Mouse (Mus musculus): ENCODE measurements around the gene Serbp1. TPM values are rescaled to one million over a fixed set of nuclear protein-coding genes. Genes with fewer than 3 reads are reported as not detected.

Gene Serbp1
- total and polyA plus RNA-seq, 2 experiments from 2014 or later = 143 to 245 TPM

- ATAC-seq (ENCODE audit: insufficient read depth, low read depth) = no peak
Observed at GRCm38 (mm10) chr6:67268245-67268612, 30.3 kb downstream of the Serbp1 start.

GRCm38 (mm10) chr6:67268983-67269382, 31.0 kb downstream of the Serbp1 start:
- H3K4me1 ChIP-seq (ENCODE audit: control insufficient read depth, insufficient read depth) = peaks cover 4% of the 10 kb centered on the region; the same call in 1 of the 2 replicates
- ATAC-seq (ENCODE audit: insufficient read depth, low read depth) = no peak
- peaks cover 16% of the 10 kb centered on the region for H3K36me3 ChIP-seq (replicated peaks; ENCODE audit: control insufficient read depth, insufficient read depth, low read length)
- TF ChIP-seq CTCF (IDR thresholded peaks at IDR 0.05; ENCODE audit: low read depth) (no peak), EP300 (IDR thresholded peaks at IDR 0.05; ENCODE audit: low read depth) (no peak)
- no peaks in the 10 kb centered on the region for H3K9me3 ChIP-seq (replicated peaks; ENCODE audit: control insufficient read depth, low read length)
- H3K9ac ChIP-seq (replicated peaks; ENCODE audit: low read depth, low read length) = 0 out of 2 replicates have a peak overlapping the region, but pooled peaks have one; percentile 26
- peak overlapping the region; percentile 66 for H3K4me2 ChIP-seq (ENCODE audit: low read depth, low read length)
- peak overlapping the region; percentile 96 for H3K4me3 ChIP-seq (ENCODE audit: low read depth, low read length)
- no peak overlapping the region for H3K27ac ChIP-seq (ENCODE audit: low read depth)
- DNase-seq (ENCODE audit: low spot score) = no peak
- no peaks in the 10 kb centered on the region for H3K27me3 ChIP-seq (ENCODE audit: control insufficient read depth, insufficient read depth, low read length)
- WGBS = 6% methylated on average over 1 of the region's 1 CpGs

More at GRCm38 (mm10) chr6:67268245-67268612, 30.3 kb downstream of the Serbp1 start:
- Histone ChIP-seq H3K4me2 (ENCODE audit: low read depth, low read length) (peak overlapping the region; percentile 66), H3K27ac (ENCODE audit: low read depth) (no peak overlapping the region), H3K27me3 (ENCODE audit: control insufficient read depth, insufficient read depth, low read length) (no peaks in the 10 kb centered on the region), H3K4me1 (ENCODE audit: control insufficient read depth, insufficient read depth) (peaks cover 4% of the 10 kb centered on the region; the same call in 1 of the 2 replicates), H3K9ac (replicated peaks; ENCODE audit: low read depth, low read length) (peak overlapping the region; percentile 98), H3K36me3 (replicated peaks; ENCODE audit: control insufficient read depth, insufficient read depth, low read length) (peaks cover 11% of the 10 kb centered on the region), H3K9me3 (replicated peaks; ENCODE audit: control insufficient read depth, low read length) (no peaks in the 10 kb centered on the region), H3K4me3 (ENCODE audit: low read depth, low read length) (peak overlapping the region; percentile 96)
- no peak for DNase-seq (ENCODE audit: low spot score)
- WGBS = 0% methylated on average over 2 of the region's 2 CpGs
- no peak for TF ChIP-seq CTCF (IDR thresholded peaks at IDR 0.05; ENCODE audit: low read depth)
- no peak for TF ChIP-seq EP300 (IDR thresholded peaks at IDR 0.05; ENCODE audit: low read depth)

- DNase-seq (ENCODE audit: low spot score) (no peak), ATAC-seq (ENCODE audit: insufficient read depth, low read depth) (no peak)
- peak overlapping the region; percentile 66 for H3K4me2 ChIP-seq (ENCODE audit: low read depth, low read length)
- H3K27me3 ChIP-seq (ENCODE audit: control insufficient read depth, insufficient read depth, low read length) = no peaks in the 10 kb centered on the region
- no peak overlapping the region for H3K9ac ChIP-seq (replicated peaks; ENCODE audit: low read depth, low read length)
- peaks cover 4% of the 10 kb centered on the region; the same call in 1 of the 2 replicates for H3K4me1 ChIP-seq (ENCODE audit: control insufficient read depth, insufficient read depth)
- WGBS = 17% methylated on average over 2 of the region's 2 CpGs
- H3K27ac ChIP-seq (ENCODE audit: low read depth) = no peak overlapping the region
- H3K36me3 ChIP-seq (replicated peaks; ENCODE audit: control insufficient read depth, insufficient read depth, low read length) = peaks cover 20% of the 10 kb centered on the region
- peak overlapping the region; percentile 96 for H3K4me3 ChIP-seq (ENCODE audit: low read depth, low read length)
- no peaks in the 10 kb centered on the region for H3K9me3 ChIP-seq (replicated peaks; ENCODE audit: control insufficient read depth, low read length)
- TF ChIP-seq CTCF (IDR thresholded peaks at IDR 0.05; ENCODE audit: low read depth) = no peak
- no peak for TF ChIP-seq EP300 (IDR thresholded peaks at IDR 0.05; ENCODE audit: low read depth)
Observed at GRCm38 (mm10) chr6:67269459-67269858, 31.5 kb downstream of the Serbp1 start.

GRCm38 (mm10) chr6:67277944-67278343, 40.0 kb downstream of the Serbp1 start:
- no peaks in the 10 kb centered on the region for H3K27me3 ChIP-seq (ENCODE audit: control insufficient read depth, insufficient read depth, low read length)
- H3K9ac ChIP-seq (replicated peaks; ENCODE audit: low read depth, low read length) = no peak overlapping the region
- 79% methylated on average over 5 of the region's 5 CpGs for WGBS
- no peak overlapping the region for H3K27ac ChIP-seq (ENCODE audit: low read depth)
- H3K4me2 ChIP-seq (ENCODE audit: low read depth, low read length) = no peak overlapping the region
- ATAC-seq (ENCODE audit: insufficient read depth, low read depth) (no peak), DNase-seq (ENCODE audit: low spot score) (no peak)
- H3K4me1 ChIP-seq (ENCODE audit: control insufficient read depth, insufficient read depth) = 0 out of 2 replicates have a peak, but pooled peaks cover 4% of the 10 kb centered on the region
- H3K4me3 ChIP-seq (ENCODE audit: low read depth, low read length) = no peak overlapping the region
- no peaks in the 10 kb centered on the region for H3K9me3 ChIP-seq (replicated peaks; ENCODE audit: control insufficient read depth, low read length)
- no peak for TF ChIP-seq CTCF (IDR thresholded peaks at IDR 0.05; ENCODE audit: low read depth)
- TF ChIP-seq EP300 (IDR thresholded peaks at IDR 0.05; ENCODE audit: low read depth) = no peak
- peaks cover 53% of the 10 kb centered on the region for H3K36me3 ChIP-seq (replicated peaks; ENCODE audit: control insufficient read depth, insufficient read depth, low read length)

- no peak for TF ChIP-seq EP300 (IDR thresholded peaks at IDR 0.05; ENCODE audit: low read depth)
- TF ChIP-seq CTCF (IDR thresholded peaks at IDR 0.05; ENCODE audit: low read depth) = no peak
- H3K4me2 ChIP-seq (ENCODE audit: low read depth, low read length) = no peak overlapping the region
- no peak overlapping the region for H3K9ac ChIP-seq (replicated peaks; ENCODE audit: low read depth, low read length)
- H3K36me3 ChIP-seq (replicated peaks; ENCODE audit: control insufficient read depth, insufficient read depth, low read length) = peaks cover 42% of the 10 kb centered on the region
- no peaks in the 10 kb centered on the region for H3K9me3 ChIP-seq (replicated peaks; ENCODE audit: control insufficient read depth, low read length)
- ATAC-seq (ENCODE audit: insufficient read depth, low read depth) = no peak
- WGBS = 50% methylated on average over 9 of the region's 9 CpGs
- no peaks in the 10 kb centered on the region for H3K27me3 ChIP-seq (ENCODE audit: control insufficient read depth, insufficient read depth, low read length)
- H3K4me1 ChIP-seq (ENCODE audit: control insufficient read depth, insufficient read depth) = 0 out of 2 replicates have a peak, but pooled peaks cover 4% of the 10 kb centered on the region
- no peak overlapping the region for H3K4me3 ChIP-seq (ENCODE audit: low read depth, low read length)
- no peak for DNase-seq (ENCODE audit: low spot score)
- H3K27ac ChIP-seq (ENCODE audit: low read depth) = no peak overlapping the region
Observed at GRCm38 (mm10) chr6:67281614-67282197, 43.7 kb downstream of the Serbp1 start.

GRCm38 (mm10) chr6:67282897-67283296, 44.9 kb downstream of the Serbp1 start:
- Histone ChIP-seq H3K27me3 (ENCODE audit: control insufficient read depth, insufficient read depth, low read length) (no peaks in the 10 kb centered on the region), H3K4me1 (ENCODE audit: control insufficient read depth, insufficient read depth) (no peaks in the 10 kb centered on the region), H3K36me3 (replicated peaks; ENCODE audit: control insufficient read depth, insufficient read depth, low read length) (peaks cover 44% of the 10 kb centered on the region), H3K4me3 (ENCODE audit: low read depth, low read length) (no peak overlapping the region), H3K4me2 (ENCODE audit: low read depth, low read length) (no peak overlapping the region), H3K9ac (replicated peaks; ENCODE audit: low read depth, low read length) (no peak overlapping the region), H3K27ac (ENCODE audit: low read depth) (no peak overlapping the region), H3K9me3 (replicated peaks; ENCODE audit: control insufficient read depth, low read length) (no peaks in the 10 kb centered on the region)
- WGBS = 17% methylated on average over 1 of the region's 1 CpGs
- no peak for TF ChIP-seq EP300 (IDR thresholded peaks at IDR 0.05; ENCODE audit: low read depth)
- TF ChIP-seq CTCF (IDR thresholded peaks at IDR 0.05; ENCODE audit: low read depth) = no peak
- no peak for ATAC-seq (ENCODE audit: insufficient read depth, low read depth)
- DNase-seq (ENCODE audit: low spot score) = no peak
